8 mouse cellular contexts compared by ENCODE assay signal in the genomic region with DNA sequence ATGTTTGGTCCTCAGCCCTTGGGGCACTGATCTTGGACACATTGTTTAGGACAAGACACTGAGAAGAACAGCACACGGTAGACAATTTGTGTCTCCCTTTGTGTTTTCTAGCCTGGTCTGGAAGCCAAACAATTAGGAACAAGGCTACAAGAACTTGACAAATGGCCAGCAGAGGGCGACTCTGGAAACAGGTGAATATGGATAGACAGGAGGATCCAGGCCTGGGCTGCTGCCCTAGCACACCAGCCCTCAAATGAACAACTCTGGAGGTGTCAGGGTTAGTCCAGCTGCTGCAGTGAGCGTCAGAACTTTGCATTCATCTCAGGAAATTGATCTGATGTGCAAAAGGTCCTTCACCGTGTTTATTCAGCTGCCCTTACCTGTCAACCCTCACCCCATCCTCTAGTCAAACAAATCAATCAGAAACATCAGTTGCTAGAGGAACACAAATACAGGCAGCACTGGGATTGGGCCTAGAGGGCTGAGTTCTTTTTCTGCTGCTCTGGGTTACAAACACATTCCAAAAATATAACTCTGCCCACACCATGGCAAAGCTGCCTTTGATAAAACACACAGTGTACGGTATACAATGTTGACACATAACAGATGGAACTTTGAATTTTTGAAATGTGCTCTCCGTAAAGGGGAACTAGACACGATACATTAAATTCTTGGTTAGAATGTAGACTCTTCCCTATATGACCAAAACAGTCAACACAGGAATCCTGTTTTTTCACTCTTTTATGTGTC.
DNase-seq lines count a peak whose midpoint lies in the region; ATAC-seq and TF ChIP-seq lines count a peak whose summit lies in the region.

No protein-coding gene starts in this region.

- no peaks in the 10 kb centered on the region for H3K9me3 ChIP-seq in heart, embryonic 10.5 days
- H3K9me3 ChIP-seq in heart, embryonic 11.5 days (replicated peaks; ENCODE audit: control insufficient read depth, low read length), result no peaks in the 10 kb centered on the region
- no peaks in the 10 kb centered on the region for H3K9me3 ChIP-seq in stomach, postnatal 0 days (ENCODE audit: control insufficient read depth, low read length)

- H3K9ac ChIP-seq in heart, embryonic 11.5 days (ENCODE audit: low read depth, low read length), result no peak overlapping the region
- no peak overlapping the region for H3K9ac ChIP-seq in stomach, postnatal 0 days (ENCODE audit: low read length)

- H3K4me2 ChIP-seq in heart, embryonic 11.5 days, result no peak overlapping the region
- H3K4me2 ChIP-seq in stomach, postnatal 0 days (replicated peaks; ENCODE audit: low read depth), result no peak overlapping the region

- peak overlapping the region; percentile 36; the same call in 1 of the 2 replicates for H3K27ac ChIP-seq in heart, embryonic 10.5 days
- H3K27ac ChIP-seq in heart, embryonic 11.5 days (ENCODE audit: low read depth, low read length), result no peak overlapping the region
- H3K27ac ChIP-seq in stomach, postnatal 0 days (replicated peaks), result no peak overlapping the region

- no peaks in the 10 kb centered on the region for H3K27me3 ChIP-seq in heart, embryonic 10.5 days (ENCODE audit: insufficient read depth, poor library complexity, severe bottlenecking)
- H3K27me3 ChIP-seq in heart, embryonic 11.5 days (ENCODE audit: control insufficient read depth, insufficient read depth, low read length), result no peaks in the 10 kb centered on the region
- H3K27me3 ChIP-seq in stomach, postnatal 0 days (ENCODE audit: control insufficient read depth, insufficient read depth, low read length), result no peaks in the 10 kb centered on the region

- 0 out of 2 replicates have a peak, but pooled peaks cover 7% of the 10 kb centered on the region for H3K4me1 ChIP-seq in heart, embryonic 10.5 days
- H3K4me1 ChIP-seq in heart, embryonic 11.5 days (ENCODE audit: control insufficient read depth, insufficient read depth, low read length), result 0 out of 2 replicates have a peak, but pooled peaks cover 9% of the 10 kb centered on the region
- H3K4me1 ChIP-seq in stomach, postnatal 0 days (replicated peaks; ENCODE audit: control insufficient read depth, insufficient read depth), result no peaks in the 10 kb centered on the region

- DNase-seq in heart, embryonic 10.5 days (ENCODE audit: low spot score), result no peak
- DNase-seq in urinary bladder, postnatal 14 days (ENCODE audit: low spot score), result peak; percentile 53
- no peak for DNase-seq in urinary bladder, postnatal 4 days (ENCODE audit: low spot score in 2 of 2)
- DNase-seq in embryo, embryonic 9.5 days (ENCODE audit: extremely low spot score), result peak; percentile 37
- peak; percentile 41 for DNase-seq in liver
- DNase-seq in stomach, postnatal 0 days (ENCODE audit: low spot score), result peak; percentile 57
- DNase-seq in T-cell, adult 2 months (ENCODE audit: low spot score), result no peak

- WGBS in heart, embryonic 10.5 days, result 68% methylated on average over 7 of the region's 7 CpGs
- 55% methylated on average over 7 of the region's 7 CpGs for WGBS in heart, embryonic 11.5 days (ENCODE audit: insufficient replicate concordance)
- 49% methylated on average over 7 of the region's 7 CpGs for WGBS in stomach, postnatal 0 days

- H3K36me3 ChIP-seq in heart, embryonic 10.5 days, result no peaks in the 10 kb centered on the region
- no peaks in the 10 kb centered on the region for H3K36me3 ChIP-seq in heart, embryonic 11.5 days (ENCODE audit: control insufficient read depth, insufficient read depth, low read length)
- H3K36me3 ChIP-seq in stomach, postnatal 0 days (ENCODE audit: control insufficient read depth, insufficient read depth, low read length), result no peaks in the 10 kb centered on the region

- no peak for ATAC-seq in heart, embryonic 11.5 days (replicated peaks; ENCODE audit: insufficient number of reproducible peaks, low FRiP score, low TSS enrichment)
- no peak for ATAC-seq in stomach, postnatal 0 days (ENCODE audit: low FRiP score, low TSS enrichment)

- no peak for TF ChIP-seq EP300 in stomach, postnatal 0 days (optimal IDR thresholded peaks at IDR 0.05)

- TF ChIP-seq CTCF in stomach, postnatal 0 days (IDR thresholded peaks at IDR 0.05; ENCODE audit: low read depth), result peak; percentile 64

- H3K4me3 ChIP-seq in heart, embryonic 10.5 days, result no peak overlapping the region
- H3K4me3 ChIP-seq in heart, embryonic 11.5 days (ENCODE audit: low read depth, low read length), result no peak overlapping the region
- no peak overlapping the region for H3K4me3 ChIP-seq in stomach, postnatal 0 days (ENCODE audit: low read depth, low read length)

Comparison
In these comparisons a context has a peak if more than half of its experiments do, and no peak if none do; other contexts are left out.
1. DNase-seq: peak in urinary bladder, postnatal 14 days (single experiment), embryo, embryonic 9.5 days (single experiment), liver (single experiment) and stomach, postnatal 0 days (single experiment); none in heart, embryonic 10.5 days (single experiment), urinary bladder, postnatal 4 days (0 of 2) and T-cell, adult 2 months (single experiment).